Mouse (Mus musculus) neural tube, embryonic 11.5 days (tissue): ENCODE measurements around the gene Sinhcaf. TPM values are rescaled to one million over a fixed set of nuclear protein-coding genes. Genes with fewer than 3 reads are reported as not detected.
"Not testable (repeated sequence)": the region's sequence is repeated elsewhere in the genome, so short reads cannot be mapped to it uniquely, and the experiment has no call there.

ENCODE experiments used
- ATAC-seq: fragments of 200-750 bp; cut with Nextera tagmentation; 2 replicates; pipeline ENCODE4 v1.8.0; 2017; ENCODE audit warnings: moderate number of reproducible peaks, mild to moderate bottlenecking, moderate TSS enrichment, moderate library complexity; ENCODE audit not compliant: insufficient read depth, low FRiP score, low TSS enrichment
- DNase-seq: peaks from one replicate; pipeline ENCODE4 v3.0.0-alpha.2; 2015; ENCODE audit warnings: low spot score
- H3K27ac ChIP-seq: fragments of 300-500 bp; sonication (generic); 2 replicates; pipeline ENCODE4 v1.5.1; 2014; ENCODE audit warnings: low read depth, mild to moderate bottlenecking, low read length
- H3K27me3 ChIP-seq: fragments of 300-500 bp; sonication (generic); 2 replicates; pipeline ENCODE4 v1.6.1; 2014; ENCODE audit warnings: mild to moderate bottlenecking, low read length, mixed read lengths; ENCODE audit not compliant: control insufficient read depth, insufficient read depth
- H3K36me3 ChIP-seq: fragments of 300-500 bp; sonication (generic); 2 replicates; pipeline ENCODE4 v1.6.1; 2014; ENCODE audit warnings: mild to moderate bottlenecking, low read length, moderate library complexity, mixed read lengths; ENCODE audit not compliant: control insufficient read depth, insufficient read depth
- H3K4me1 ChIP-seq: fragments of 300-500 bp; sonication (generic); 2 replicates; pipeline ENCODE4 v1.6.1; 2014; ENCODE audit warnings: low read length, mixed read lengths; ENCODE audit not compliant: control insufficient read depth, insufficient read depth
- H3K4me2 ChIP-seq: fragments of 300-500 bp; sonication (generic); 2 replicates; pipeline ENCODE4 v1.6.1; 2014; ENCODE audit warnings: low read depth, mild to moderate bottlenecking, moderate library complexity
- H3K4me3 ChIP-seq: fragments of 300-500 bp; sonication (generic); 2 replicates; pipeline ENCODE4 v1.5.1; 2014; ENCODE audit warnings: low read depth, low read length
- H3K9ac ChIP-seq: fragments of 300-500 bp; sonication (generic); 2 replicates; pipeline ENCODE4 v1.6.1; 2014; ENCODE audit warnings: mild to moderate bottlenecking, low read length
- H3K9me3 ChIP-seq: fragments of 300-500 bp; sonication (generic); 2 replicates; pipeline ENCODE4 v1.6.1; 2016; ENCODE audit warnings: low read length; ENCODE audit not compliant: control insufficient read depth
- WGBS: fragments of 180-500 bp; shearing (Covaris S2); extraction: QIAGEN DNeasy Blood & Tissue Kit; methylation state at CpG from one replicate; pipeline ENCODE4 v1.1.7; 2014; 5-methylcytosine and 5-hydroxymethylcytosine counted together
- polyA plus RNA-seq: library from polyadenylated mRNA; unstranded; fragments of >200 nt; fragmentation: Nextera tagmentation; extraction: Ambion mirVana; gene quantifications from 2 replicates; pipeline ENCODE4 v1.2.1, GENCODE M21; 2014

The Sinhcaf gene
- polyA plus RNA-seq, result 258 and 270 TPM in 2 replicates

- 0% methylated on average over 40 of the region's 47 CpGs for WGBS
- H3K9ac ChIP-seq, result peak within 1 kb of the TSS; percentile 99
- no peaks in the 10 kb centered on the region for H3K36me3 ChIP-seq
- H3K27me3 ChIP-seq, result no peaks in the 10 kb centered on the region
- H3K4me3 ChIP-seq, result peak within 1 kb of the TSS; percentile 97
- H3K4me1 ChIP-seq, result peaks cover 11% of the 10 kb centered on the region; the same call in 1 of the 2 replicates
- H3K9me3 ChIP-seq, result no peaks in the 10 kb centered on the region
- ATAC-seq (peak; percentile 79), DNase-seq (peak; percentile 100)
- H3K4me2 ChIP-seq, result peak within 1 kb of the TSS; percentile 62
- H3K27ac ChIP-seq, result peak within 1 kb of the TSS; percentile 91
Observed at GRCm38 (mm10) chr6:148946409-148946742, at the start of gene Sinhcaf. Gene Sinhcaf, minus strand, starts transcription at chr6:148946467.

DNA sequence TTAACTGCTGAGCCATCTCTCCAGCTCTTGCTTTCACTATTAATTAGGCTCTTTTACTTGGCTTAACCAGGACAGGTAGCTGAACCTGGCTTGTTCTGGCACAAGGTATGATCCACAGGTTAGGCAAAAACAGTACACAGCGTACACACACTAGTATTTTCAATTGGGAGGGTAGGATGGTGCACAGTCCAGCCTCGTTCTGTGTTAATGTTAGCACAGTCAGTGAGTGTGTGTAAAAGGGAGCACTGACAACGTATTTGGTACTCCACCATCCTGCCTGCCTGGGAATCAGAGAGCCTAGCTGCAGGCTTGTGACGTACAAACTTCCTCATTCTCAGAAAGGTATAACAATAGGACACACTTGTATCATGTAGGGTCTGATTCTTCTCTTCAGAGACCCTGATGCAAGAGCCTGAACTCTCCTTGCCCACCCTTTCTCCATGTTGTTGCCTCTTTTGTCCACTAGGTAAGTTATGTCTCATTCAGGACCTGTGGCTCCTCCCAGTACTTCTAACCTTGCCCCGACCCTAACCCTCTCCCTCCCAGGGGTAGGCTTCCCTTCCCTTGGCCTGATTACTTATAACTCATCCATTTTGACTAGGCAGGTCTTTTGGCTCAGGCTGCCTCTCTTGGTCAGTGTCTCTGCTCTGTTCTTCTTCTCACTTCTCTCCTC lies 48.2 kb upstream of the Sinhcaf start:
- Histone ChIP-seq H3K36me3 (no peaks in the 10 kb centered on the region), H3K27ac (no peak overlapping the region), H3K4me3 (no peak overlapping the region), H3K9ac (no peak overlapping the region), H3K27me3 (no peaks in the 10 kb centered on the region), H3K4me2 (no peak overlapping the region), H3K9me3 (no peaks in the 10 kb centered on the region), H3K4me1 (peaks cover 6% of the 10 kb centered on the region; the same call in 1 of the 2 replicates)
- ATAC-seq, result peak; percentile 45
- 52% methylated on average over 5 of the region's 5 CpGs for WGBS
- DNase-seq, result no peak

- ATAC-seq, result peak; percentile 43; the same call in 1 of the 2 replicates
- peaks cover 6% of the 10 kb centered on the region; the same call in 1 of the 2 replicates for H3K4me1 ChIP-seq
- WGBS, result 22% methylated on average over 9 of the region's 9 CpGs
- H3K27me3 ChIP-seq, result no peaks in the 10 kb centered on the region
- peak; percentile 37 for DNase-seq
- no peak overlapping the region for H3K4me2 ChIP-seq
- H3K36me3 ChIP-seq, result no peaks in the 10 kb centered on the region
- no peak overlapping the region for H3K9ac ChIP-seq
- H3K9me3 ChIP-seq, result no peaks in the 10 kb centered on the region
- no peak overlapping the region for H3K27ac ChIP-seq
- no peak overlapping the region for H3K4me3 ChIP-seq
Observed at GRCm38 (mm10) chr6:148993117-148994077, 47.1 kb upstream of the Sinhcaf start.

DNA sequence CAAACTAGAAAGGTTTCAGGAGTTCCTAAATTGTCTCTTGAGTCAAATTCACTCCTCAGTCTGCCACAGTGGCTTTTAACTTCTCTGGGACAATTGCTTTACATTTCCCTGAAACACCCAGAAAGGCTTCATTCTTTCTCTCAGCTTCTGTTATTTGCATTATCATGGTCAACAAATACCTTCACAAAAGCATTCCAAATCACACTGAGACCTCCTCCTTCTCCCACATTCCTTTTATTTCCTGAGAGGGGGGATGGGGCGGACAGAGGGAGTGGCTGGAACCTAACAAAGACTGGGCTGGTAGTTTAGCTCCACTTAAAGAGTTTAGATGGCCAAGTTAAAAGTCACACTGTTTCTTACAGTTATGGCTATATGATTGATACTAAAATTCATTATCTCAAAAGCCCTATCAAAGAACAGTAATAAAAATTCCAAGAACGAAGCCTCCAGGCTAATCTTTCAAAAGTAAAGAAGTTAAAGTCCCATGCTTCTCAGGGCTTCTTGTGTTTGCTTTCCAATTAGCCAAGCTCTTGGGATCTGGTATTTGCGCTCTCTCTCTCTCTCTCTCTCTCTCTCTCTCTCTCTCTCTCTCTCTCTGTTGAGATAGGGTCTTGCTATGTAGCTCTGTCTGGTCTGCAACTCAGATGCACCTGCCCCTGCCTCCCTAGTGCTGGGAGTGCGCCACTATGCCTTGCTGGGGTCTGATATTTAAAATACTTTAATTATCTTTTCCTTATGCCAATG lies 46.3 kb upstream of the Sinhcaf start:
- H3K9ac ChIP-seq, result no peak overlapping the region
- no peak overlapping the region for H3K27ac ChIP-seq

DNA sequence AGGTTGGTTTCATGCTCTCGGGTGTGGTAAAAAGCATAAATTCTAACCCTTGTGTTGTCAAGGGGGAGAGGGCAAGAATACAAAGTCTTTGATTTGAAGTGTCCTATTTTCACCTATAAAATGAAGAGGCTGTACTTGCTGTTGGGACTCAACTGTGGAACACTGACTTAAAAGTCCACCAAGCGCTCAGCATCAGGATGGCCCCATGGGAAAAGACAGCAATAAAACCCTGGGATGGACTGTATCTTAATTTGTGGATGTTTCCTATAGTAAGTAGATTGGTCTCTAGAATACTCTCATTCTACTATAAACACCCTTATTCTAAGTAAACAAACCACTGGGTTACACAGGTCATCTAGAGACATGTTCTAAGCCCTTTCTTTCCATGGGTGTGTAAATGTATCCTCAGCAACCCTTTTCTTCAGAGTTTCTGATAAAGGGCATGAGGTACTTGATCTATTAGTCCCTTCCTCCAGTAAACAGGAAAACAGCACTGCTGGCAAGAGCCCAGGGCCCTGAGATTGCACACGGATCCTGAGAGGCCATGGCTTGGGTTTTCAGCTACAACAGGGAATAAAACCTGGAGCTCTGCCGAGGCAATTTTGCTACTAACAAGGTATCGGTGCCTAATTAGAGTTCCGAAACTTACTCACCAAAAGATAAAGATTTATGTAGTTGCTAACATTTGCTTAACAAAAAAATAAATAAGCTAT lies 45.5 kb upstream of the Sinhcaf start:
- no peaks in the 10 kb centered on the region for H3K9me3 ChIP-seq
- H3K4me1 ChIP-seq, result peaks cover 6% of the 10 kb centered on the region; the same call in 1 of the 2 replicates
- ATAC-seq, result no peak
- DNase-seq, result no peak
- no peak overlapping the region for H3K4me2 ChIP-seq
- 29% methylated on average over 6 of the region's 6 CpGs for WGBS
- no peaks in the 10 kb centered on the region for H3K27me3 ChIP-seq
- H3K27ac ChIP-seq, result no peak overlapping the region
- H3K9ac ChIP-seq, result no peak overlapping the region
- H3K4me3 ChIP-seq, result no peak overlapping the region
- no peaks in the 10 kb centered on the region for H3K36me3 ChIP-seq

More for the DNA sequence above, 46.3 kb upstream of the Sinhcaf start:
- Histone ChIP-seq H3K4me2 (no peak overlapping the region), H3K4me1 (peaks cover 6% of the 10 kb centered on the region; the same call in 1 of the 2 replicates), H3K36me3 (no peaks in the 10 kb centered on the region), H3K27me3 (no peaks in the 10 kb centered on the region), H3K4me3 (no peak overlapping the region), H3K9me3 (no peaks in the 10 kb centered on the region)
- ATAC-seq, result peak; percentile 68
- WGBS, result 21% methylated on average over 4 of the region's 4 CpGs
- peak; percentile 60 for DNase-seq

DNA sequence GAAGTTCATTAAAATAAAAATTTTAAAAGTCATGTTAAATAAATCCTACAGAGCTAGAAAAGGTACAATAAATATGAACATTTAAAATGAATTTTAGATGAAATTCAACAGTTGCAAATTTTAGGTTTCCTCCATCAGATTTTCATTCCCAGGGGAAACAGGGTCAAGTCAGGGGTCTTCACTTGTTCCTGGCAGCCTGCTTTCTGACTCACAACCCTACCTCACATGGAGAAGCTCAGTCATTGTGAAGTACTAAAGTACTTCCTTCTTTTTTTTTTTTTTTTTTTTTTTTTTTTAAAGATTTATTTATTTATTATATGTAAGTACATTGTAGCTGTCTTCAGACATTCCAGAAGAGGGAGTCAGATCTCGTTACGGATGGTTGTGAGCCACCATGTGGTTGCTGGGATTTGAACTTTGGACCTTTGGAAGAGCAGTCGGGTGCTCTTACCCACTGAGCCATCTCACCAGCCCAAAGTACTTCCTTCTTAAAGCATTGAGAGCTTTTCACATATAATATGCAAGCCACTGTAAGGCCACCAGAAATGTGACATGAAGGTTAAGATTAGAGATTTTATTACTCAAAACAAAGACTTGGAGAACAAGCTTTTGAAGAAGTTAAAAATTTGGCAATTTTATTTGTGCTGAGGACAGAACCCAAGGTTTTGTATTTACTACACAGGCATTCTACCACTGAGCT lies 43.7 kb upstream of the Sinhcaf start:
- DNase-seq, H3K9me3 ChIP-seq, H3K4me1 ChIP-seq, ATAC-seq, H3K9ac ChIP-seq, H3K4me2 ChIP-seq, H3K4me3 ChIP-seq, H3K27me3 ChIP-seq, H3K36me3 ChIP-seq, H3K27ac ChIP-seq: not testable (repeated sequence)
- 86% methylated on average over 1 of the region's 3 CpGs for WGBS

DNA sequence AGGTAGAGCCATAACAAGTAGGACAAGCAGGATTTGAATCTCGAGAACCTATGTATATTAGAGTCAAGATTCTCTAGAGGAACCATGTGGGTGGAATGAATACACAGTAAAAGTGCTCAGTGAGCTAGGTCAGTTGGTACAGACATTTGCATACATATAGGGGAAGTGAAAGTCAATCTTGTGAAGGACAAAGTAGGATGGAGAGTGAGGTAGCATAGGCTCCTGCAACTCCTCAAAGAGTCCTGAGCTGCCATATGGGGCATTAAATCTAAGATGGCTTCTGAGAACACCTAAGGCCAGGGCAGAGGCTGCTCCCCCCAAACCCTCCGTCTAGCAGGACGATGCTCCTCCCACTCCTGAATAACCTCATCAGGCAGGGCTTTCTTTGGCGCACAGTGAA lies 39.7 kb upstream of the Sinhcaf start:
- no peak for ATAC-seq
- no peak overlapping the region for H3K4me2 ChIP-seq
- H3K9ac ChIP-seq, result no peak overlapping the region
- no peak for DNase-seq
- no peaks in the 10 kb centered on the region for H3K4me1 ChIP-seq
- WGBS, result 91% methylated on average over 4 of the region's 4 CpGs
- no peaks in the 10 kb centered on the region for H3K36me3 ChIP-seq
- H3K4me3 ChIP-seq, result no peak overlapping the region
- no peaks in the 10 kb centered on the region for H3K27me3 ChIP-seq
- no peaks in the 10 kb centered on the region for H3K9me3 ChIP-seq
- H3K27ac ChIP-seq, result no peak overlapping the region
